Mouse (Mus musculus): ENCODE measurements at regions not wholly inside any gene's neighbourhood (a gene's known extent, or its start where the extent isn't known, plus 50 kb on each side); places are given as distances from the start of the nearest gene placed in this dataset.

DNA sequence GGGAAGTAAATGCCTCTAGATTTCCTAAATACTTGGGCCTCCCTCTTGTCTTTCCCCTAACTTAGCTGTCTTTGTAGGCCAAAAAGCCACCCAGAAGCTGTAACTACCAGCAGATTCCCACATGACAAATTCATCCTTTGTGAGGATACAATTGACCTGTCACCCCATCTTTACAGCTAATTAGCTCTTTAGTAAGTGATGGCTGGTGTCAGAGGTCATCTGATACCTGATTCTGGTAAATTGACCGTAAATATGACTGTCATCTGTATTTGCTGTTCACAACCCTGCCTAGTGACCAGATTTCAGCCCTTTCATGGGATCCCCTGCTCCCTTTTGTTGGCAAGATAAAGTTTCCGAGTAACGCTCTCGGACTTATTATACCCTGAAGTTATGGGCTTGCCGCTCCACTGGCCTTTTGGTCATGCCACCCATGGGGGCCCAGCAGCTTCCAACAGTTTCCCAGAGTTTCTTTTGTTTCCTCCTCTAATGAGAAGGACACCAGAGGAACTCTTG lies 279.5 kb downstream of the Gpat3 start:
- DNase-seq (ENCODE audit: low spot score in 2 of 2), result no peak

DNA sequence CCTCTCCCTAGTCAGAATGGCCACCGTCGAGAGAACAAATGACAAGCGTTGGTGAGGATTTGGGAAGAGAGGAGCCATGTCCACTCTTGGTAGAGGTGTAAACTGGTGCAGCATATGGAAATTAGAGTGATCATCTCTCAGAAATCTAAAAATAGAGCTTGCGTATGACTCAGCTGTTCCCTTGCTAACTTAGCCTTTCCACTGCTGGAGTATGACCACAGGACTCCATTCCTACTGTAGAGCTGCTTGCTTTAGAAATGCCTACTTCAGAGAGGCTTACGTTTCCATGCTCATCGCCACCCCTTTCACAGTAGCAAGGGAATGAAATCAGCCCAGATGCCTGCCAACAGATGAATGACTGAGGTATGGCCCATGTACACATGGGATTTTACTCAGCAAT lies 277.4 kb downstream of the Gpat3 start:
- no peak for DNase-seq (ENCODE audit: low spot score in 2 of 2)

DNA sequence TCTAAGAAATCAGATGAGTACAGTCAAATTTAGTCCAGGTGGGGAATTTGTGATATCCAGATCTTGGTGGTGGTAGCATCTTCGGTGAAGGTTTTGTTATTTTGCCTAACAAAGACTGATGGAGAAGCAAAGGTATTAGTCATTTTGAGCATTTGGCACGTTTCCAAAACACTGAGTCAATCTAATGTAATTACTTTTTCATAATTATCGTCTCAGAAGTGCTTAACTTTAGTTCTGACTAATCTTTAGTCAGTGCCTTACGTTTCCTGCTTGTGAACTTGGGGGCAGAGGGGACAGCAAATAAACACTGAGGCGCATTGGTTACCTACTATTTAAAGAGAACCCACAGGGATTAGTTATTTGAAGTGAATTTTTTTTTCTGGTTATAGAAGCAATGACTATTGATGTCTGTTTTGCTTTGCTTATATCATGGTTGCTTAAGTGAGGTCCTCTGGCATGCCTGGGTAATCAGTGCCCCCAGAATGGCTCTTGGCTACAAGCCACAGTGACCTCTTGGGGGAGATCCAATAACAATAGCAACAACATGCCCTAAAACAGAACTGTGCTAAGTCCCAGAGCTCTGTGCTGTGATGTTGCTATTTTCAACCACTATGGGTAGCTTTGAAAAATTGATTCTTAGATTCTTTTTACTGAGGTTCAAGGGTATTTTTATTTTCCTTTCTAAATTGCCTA lies 275.1 kb downstream of the Gpat3 start:
- DNase-seq (ENCODE audit: low spot score in 2 of 2), result no peak

DNA sequence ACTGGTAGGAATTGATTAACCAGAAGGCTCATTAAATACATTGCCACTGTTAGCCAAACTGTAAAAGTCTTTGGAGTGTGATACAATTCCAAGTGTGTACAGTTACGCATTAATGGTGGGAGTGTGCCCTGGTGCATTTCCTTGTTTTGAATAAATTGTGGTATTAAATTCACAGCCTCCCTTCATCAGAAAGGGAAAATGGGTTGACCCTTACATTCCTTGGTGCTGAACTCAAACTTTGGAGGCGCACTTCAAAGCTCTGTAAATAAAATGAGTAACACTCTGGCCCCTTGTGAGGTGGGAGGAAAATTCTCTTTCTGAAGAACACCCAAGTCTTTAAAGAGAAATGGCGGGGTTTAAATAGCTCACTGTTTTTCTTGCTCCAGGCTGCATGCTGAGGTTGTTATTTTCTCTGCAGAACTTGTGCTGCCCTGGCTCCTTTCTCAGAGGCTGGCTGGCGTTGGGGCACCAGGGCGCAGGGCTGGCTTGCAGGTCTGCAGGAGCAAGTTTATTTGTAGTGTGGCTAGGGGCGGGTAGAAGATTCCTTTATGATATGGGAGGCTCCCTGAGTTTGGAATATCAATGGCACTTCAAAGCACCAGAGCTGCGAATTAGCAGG lies 266.7 kb downstream of the Gpat3 start:
- no peak for DNase-seq (ENCODE audit: low spot score in 2 of 2)

DNA sequence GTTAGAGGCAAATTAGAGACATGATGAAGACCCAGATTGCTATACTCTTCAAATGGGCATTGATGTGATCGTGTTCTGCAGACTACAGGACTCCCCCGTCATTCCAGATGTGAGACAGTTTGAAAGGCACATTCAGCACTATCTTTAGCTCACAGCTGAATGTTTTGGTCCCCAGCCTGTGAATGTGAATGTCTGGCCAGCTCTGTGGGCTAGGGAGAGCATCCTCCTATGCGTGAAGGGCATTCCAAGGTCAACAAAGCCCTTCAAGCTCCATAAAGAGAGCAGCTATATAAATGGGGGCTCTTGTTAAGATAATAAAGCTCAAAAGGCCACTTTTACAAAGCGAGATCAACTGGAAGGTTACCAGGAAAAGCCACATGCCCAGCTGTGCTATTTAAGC lies 266.1 kb downstream of the Gpat3 start:
- DNase-seq (ENCODE audit: low spot score in 2 of 2), result no peak

DNA sequence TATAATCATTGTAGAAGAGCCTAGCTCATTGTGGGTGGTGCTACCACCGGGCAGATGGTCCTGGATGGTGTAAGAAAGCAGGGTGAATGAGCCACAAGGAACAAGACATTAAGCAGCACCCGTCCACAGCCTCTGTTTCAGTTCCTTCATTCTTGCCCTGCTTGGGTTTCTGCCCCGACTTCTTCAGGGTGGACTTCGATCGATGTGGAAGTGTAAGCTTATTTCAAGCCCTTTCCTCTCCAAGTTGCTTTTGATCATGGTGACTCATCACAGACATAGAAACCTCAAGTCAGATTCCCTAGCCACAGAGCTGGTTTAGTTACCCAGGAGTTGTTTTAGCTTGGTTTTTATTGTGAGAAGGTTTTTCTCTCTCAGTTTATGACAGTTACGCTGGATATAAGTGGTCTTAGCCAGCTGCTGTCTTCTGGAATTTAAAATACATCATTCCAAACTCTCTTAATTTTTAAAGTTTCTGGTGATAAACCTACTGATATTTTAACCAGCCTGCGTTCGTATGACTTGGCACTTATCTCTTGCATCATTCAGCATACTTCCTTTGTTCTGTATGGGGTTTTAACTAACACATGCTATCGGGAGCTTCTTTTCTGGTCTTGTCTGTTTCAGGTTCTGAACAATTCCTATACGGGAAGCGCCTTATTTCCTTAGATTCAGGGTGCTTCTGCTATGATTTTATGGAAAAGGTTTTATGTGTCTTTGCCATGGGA lies 255.6 kb downstream of the Gpat3 start:
- DNase-seq (ENCODE audit: low spot score in 2 of 2), result no peak

DNA sequence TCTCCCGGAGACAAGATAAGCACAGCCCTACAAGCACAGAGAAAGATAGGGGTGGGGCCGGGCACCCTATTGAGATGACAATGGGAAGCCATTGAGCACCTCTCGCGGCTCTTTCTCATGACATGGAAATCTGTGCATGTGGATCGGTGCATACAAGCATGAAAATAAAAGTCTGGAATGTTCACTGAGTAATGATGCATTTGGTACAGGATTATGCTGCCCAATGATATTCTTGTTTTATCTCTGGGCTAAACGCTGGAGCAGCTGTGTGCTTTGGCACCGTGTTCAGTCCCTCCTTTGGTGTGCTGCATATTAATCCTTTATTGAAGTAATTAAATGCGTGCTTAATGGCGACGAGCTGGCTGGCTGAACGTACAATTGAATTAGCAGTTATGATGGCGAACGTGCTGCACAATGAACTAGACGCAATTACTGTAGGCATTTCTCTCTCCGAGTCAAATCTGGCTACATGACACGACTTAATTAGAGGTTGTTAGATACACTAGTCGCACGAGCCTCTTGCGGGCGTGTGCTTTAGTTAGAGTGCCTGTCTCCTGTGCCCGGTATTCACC lies 245.6 kb downstream of the Gpat3 start:
- no peak for DNase-seq (ENCODE audit: low spot score in 2 of 2)

DNA sequence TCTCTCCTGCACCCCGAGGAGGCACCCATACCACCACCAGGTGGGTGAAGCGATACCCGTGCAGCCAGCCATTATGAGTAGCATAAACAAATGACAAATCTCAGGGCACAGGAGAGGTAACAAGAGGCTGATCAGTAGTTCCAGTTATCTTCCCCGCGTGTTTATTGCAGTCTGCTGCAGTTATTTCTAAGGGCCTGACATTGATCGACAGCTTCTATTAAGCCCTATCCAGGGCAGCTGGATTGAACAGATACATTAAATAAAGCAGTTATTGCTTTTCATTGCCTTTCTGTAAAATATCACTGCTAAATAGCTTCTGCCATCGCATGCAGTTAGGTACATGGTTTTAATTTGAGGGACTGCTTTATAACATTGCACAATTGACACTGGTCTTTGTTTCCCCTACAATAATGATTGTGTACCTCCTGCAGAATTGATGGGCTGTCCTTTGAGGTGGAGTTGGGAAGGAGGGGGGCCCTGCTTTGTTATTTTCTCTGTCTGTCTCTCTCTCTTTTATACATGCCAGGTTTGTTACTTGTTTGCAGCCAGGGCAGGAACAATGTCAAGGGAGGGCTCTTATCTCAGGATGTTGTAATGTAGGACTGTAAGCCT lies 245.0 kb downstream of the Gpat3 start:
- no peak for DNase-seq (ENCODE audit: low spot score in 2 of 2)

DNA sequence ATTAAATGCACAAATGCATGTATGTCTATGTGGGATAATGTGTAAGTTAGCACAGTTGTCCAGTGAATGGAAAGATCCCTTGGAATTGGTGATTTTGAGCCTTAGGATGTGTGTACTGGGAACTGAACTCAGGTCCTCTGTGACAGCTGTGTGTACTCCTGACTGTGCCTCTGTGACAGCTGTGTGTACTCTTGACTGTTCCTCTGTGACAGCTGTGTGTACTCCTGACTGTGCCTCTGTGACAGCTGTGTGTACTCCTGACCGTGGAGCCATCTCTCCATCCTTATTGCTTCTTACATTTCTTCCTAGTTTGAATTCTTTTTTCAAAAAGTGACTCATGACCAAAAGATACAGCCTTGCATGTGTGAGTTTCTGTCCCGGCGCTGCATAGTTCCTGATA lies 239.7 kb downstream of the Gpat3 start:
- DNase-seq (ENCODE audit: low spot score in 2 of 2), result no peak

DNA sequence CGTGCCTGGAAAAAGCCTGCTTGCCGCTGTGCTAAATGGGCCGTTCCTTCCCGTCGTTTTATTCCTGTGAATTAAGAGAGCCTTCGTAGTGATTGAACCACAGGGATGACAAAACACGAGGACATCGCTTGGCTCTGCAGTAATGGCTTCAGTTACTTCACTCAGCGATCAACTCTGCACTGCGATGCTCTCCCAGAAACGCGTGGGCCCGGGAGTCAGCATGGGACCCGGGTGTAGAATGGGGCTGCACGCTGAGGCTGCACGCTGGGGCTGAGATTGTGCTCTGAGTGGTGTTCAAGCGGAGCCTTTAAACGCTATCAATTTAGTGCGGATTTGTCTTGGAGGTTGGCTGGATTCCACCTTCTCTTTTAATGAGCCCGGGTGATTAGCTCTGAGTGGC lies 237.1 kb downstream of the Gpat3 start:
- no peak for DNase-seq (ENCODE audit: low spot score in 2 of 2)

DNA sequence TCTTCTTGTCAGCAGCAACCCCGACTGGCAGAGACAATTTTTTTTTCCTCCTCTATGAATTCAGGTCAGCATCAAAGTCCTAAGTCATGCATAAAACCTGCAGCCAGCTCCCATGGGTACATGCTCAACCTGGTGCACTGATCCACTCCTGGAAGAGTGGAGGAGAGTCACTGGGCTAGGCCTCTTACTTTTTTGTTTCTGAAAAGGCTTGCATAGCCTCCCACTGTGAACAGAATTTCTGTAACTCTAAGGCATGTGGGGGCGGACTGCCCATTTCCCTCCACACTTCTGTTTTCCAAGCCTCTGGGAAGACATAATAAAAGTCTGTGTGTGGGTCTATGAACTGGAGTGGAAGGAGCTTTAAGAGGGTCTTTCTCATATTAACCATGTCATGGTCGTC lies 218.8 kb downstream of the Gpat3 start:
- DNase-seq (ENCODE audit: low spot score in 2 of 2), result no peak

DNA sequence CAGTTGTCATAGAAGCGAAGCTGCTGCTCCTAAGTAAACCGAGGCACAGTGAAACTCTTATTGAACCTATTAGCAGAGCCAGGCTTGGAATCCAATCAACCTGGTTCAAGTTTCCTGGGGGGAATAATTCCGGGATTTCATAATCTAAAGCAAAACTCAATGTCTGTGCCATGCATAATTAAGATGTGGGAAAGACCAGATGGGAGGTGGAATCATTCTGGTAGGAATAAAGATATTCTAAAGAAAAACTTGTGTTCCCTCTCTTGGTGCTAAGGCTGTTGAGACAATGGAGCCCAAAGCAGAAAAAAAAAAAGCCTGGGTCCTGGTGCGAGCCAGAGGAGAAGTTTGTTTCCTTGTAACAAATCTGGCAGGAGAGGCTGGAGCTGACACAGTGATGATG lies 217.7 kb downstream of the Gpat3 start:
- DNase-seq (ENCODE audit: low spot score in 2 of 2), result no peak

DNA sequence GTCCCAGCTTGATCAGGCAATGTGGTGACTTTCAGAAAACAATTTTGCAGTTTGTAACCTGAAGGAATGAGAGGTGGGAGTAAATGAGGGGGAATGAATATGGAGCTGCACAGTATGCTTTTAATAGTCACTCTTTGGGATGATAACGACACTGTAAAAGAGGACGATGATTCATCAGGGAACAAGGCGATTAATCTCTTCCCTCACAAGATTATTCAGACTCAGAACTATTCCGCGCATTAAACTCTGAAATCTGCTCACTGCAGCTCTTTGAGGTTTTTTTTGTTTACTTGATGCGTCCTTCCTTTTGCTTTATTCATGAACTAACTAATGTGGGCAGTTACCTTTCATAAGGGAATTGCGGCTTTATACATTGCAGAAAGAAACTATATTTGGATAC lies 206.1 kb downstream of the Gpat3 start:
- DNase-seq (ENCODE audit: low spot score in 2 of 2), result no peak

DNA sequence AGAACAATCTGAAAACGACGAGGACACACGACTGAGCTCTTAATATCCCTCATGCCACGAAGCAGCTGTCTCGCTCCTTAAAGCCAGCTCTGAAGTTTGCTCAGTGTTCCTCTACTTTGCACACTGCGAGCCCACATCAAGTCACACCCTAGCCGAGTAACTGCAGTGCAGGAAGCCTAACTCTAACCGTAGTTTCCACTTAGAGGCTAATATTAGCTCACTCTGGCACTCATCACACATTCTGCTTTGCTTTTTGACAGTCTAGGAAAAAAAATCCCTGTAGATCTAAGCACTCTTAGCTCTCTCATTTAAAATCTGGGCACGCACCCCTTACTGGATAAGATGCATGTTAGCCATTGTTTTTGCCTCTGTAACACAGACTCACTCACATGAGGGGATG lies 195.0 kb downstream of the Gpat3 start:
- no peak for DNase-seq (ENCODE audit: low spot score in 2 of 2)

DNA sequence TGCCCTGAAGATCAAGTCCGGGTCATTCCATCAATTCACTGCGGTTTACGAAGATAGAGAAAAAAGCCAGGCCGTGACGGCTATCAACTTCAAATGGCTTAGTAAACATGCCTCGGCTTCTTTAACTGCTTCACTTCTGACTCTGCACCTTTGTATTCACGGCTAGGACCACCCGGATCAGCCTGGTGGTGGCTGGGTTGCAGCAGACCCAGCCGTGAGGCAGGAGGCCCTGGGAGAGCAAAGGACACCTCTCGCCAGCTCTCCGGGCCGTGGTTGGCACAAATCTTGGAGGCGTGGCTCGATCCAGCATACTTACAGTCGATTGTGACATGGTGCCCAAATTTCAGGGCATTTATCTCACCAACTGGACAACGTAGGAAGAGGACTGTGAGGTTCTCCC lies 187.5 kb downstream of the Gpat3 start:
- no peak for DNase-seq (ENCODE audit: low spot score in 2 of 2)

DNA sequence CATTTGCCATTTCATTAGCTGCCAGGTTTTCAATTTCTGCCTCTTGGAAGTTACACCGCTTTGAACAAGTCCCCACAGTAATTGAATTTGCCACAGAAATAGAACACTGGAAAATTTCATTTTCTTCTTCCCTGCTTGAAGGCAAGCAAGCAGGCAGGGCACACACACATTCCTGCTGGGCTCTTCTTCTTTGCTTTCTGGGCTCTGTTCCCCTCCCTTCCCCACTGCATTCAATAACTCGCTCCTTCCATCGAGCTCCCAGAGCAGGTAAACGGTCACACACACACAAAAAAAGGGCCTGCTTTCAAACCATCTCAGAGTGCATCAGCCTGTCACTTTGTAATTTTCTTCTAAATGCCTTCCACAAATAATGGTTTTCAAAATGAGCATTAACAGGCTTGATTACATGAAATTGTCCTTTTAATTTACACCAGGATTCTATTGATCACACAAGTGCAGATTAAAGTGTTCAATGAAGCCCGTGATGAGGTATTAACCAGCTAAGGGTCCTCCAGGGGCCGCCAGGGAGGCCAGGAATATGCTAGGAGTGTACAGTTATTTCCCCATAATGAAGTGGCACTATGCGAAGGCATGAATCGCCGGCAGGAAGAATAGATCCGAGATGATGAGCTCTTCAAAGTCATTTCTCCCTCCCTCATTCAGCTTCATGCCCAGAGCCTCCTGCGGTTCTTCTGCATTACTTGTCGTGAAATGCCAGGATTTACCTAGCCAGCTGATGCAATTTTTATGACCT lies 186.8 kb downstream of the Gpat3 start:
- no peak for DNase-seq (ENCODE audit: low spot score in 2 of 2)

DNA sequence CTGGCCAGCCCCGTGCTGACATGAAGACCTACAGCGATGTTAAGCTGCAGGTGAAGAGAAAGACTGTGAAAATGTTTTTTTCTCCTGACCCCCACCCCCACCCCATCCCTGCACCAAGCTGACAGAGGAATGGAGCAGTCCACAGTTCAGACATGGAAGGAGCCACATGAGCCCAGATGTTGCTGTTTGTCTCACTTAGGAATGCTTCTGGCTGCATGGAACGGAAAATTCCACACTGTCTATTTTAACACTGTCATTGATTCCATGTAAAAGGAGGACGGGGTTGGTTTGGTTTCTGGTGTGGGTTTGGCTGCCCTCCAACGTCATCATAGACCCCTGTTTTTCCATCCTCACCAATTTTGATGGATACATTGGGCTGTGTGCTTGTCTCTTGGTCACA lies 179.3 kb downstream of the Gpat3 start:
- no peak for DNase-seq (ENCODE audit: low spot score in 2 of 2)

DNA sequence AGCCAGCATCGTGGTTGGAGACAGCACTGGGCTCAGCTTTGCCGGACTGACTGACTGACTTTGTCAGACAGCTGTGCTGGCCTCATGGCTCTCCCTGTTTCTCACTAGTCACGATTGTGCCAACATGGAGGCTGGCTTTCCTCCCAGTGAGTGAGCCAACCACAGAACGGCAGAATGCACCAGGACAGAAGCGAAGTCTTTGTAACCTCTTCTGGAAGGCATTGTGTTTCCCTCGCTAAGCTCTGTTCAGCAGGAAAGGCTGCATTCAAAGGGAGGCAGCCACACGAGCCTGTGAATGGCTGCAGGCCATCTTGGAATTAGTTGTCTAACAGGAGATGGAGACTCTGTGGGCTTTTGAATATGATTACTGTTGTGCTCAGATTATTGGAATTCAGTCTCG lies 178.3 kb downstream of the Gpat3 start:
- DNase-seq (ENCODE audit: low spot score in 2 of 2), result no peak

DNA sequence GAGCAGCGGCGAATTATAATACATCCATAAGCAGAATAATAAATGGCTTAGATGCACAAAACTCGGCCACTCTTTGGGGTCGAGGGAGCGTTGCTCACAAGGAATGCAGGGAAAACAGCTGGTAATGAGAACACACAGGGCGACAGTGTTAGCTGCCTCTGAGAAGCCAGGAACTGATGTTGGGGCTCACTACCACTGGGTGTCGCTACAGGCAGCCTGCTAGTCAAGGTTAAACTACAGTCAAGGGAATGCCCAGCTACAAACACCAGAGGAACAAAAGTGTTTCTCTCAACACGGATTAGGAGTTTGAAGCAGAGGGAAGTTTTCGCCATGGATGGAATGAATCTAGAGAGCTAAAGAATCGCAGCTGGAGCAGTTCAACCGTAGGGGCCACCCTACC lies 175.3 kb downstream of the Gpat3 start:
- DNase-seq (ENCODE audit: low spot score in 2 of 2), result no peak

DNA sequence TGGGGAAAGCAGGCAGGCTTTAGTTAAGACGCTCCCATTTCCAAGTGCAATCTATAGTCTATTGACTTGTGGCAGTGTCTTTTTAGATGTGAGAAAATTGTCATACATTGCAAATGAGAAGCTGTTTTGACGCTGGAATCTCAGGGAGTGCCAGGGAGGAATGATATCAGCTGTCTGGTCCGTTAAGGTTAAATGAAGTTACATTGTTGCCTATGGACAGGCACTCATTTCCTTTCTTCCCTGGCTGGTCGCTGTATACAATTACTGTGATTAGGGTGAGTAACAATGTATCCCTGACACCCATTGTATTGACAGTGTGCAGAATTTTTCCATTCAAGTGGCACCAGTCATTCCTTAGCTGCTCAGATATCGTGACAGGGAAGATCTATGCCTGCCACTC lies 168.3 kb downstream of the Gpat3 start:
- no peak for DNase-seq (ENCODE audit: low spot score in 2 of 2)

DNA sequence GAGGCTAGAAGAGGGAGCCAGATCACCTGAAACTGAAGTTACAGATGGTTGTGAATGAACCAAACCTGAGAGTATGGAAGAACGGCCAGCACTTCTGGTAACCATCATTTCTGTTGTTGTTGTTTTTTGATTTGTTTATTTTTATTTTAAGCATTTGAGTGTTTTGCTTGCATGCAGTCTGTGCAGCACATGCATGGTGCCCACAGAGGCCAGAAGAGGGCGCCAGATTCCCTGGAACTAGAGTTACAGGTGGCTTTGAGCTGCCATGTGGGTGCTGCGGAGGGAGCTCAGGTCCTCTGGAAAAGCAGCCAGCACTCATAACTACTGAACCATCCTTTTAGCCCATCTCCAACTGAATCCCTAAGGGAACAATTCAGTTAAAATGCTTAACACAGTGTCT lies 159.7 kb downstream of the Gpat3 start:
- DNase-seq (ENCODE audit: low spot score in 2 of 2), result no peak

DNA sequence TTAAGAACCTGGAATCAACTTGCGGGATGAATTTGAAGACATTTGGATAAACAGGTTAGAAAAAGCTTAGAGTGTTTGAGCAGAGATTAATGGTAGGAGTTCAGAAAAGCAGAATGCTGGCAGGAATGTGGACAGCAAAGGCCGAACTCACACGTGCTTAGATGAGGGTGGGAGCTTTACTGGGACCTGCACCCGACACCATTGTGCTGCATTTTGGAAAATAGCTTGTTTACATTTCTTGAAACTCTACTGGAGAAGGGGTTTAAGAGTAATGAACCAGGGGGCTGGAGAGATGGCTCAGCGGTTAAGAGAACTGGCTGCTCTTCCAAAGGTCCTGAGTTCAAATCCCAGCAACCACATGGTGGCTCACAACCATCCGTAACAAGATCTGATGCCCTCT lies 154.9 kb downstream of the Gpat3 start:
- DNase-seq (ENCODE audit: low spot score in 2 of 2), result no peak
